Mouse (Mus musculus) frontal cortex, postnatal 10 days (tissue): Measurements from ENCODE around the gene Snx10.

ENCODE experiments used
- DNase-seq, 2 experiments: peaks; one replicate each; pipeline ENCODE4 v3.0.0; 2022; ENCODE audit warnings: low spot score in 2 of 2, mixed read lengths in 1 of 2

Gene Snx10

GRCm38 (mm10) chr6:51636019-51636568, 112.4 kb downstream of the Snx10 start:
- DNase-seq: no peak
